Mouse (Mus musculus) kidney, adult 18-20 months (tissue): ENCODE results near the gene Fcamr.

Source experiments
- DNase-seq: peaks from one replicate; pipeline ENCODE4 v3.0.0; 2021

Fcamr gene

DNA sequence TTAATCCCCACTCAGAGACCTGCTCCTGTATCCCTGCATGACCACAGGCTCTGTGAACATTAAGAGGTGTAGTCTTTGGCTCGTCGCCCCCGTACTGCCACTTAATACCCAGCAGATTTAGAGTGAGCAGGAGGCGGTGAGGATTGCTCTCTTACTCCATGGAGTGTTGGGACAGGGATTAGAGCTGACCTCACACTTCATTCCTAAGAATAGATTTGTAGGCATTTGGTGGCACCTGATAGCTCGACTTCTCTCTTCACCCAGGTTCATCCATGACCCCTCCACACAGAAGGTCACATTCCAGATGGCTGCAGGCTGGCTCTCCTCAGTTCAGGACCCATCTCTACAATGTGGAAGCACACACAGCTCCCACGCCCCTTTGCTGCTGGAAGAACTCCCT, 3.6 kb downstream of the Fcamr start:
- DNase-seq, result no peak

DNA sequence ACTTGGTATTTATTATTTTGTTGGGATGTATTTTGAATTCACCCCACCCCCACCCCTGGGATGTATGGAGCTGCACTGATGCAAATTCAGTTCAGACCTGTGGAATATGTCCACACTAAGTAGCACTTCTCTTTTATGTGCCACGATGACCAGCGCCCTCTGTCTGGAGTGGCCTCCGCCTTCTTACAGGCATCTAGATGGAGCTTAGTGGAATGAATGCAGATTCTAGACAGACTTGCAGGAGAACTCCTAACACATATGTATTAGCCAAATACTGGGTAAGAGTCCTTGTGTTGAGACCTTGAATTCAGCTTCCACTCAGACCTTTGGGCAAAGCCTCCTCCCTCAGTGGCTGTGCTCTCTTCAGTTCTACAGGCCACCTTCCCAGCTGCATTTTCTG, 10.2 kb downstream of the Fcamr start:
- no peak for DNase-seq

- DNase-seq, result no peak
These were observed 10.6 kb downstream of the Fcamr start for GRCm38 (mm10) chr1:130811316-130811715.

DNA sequence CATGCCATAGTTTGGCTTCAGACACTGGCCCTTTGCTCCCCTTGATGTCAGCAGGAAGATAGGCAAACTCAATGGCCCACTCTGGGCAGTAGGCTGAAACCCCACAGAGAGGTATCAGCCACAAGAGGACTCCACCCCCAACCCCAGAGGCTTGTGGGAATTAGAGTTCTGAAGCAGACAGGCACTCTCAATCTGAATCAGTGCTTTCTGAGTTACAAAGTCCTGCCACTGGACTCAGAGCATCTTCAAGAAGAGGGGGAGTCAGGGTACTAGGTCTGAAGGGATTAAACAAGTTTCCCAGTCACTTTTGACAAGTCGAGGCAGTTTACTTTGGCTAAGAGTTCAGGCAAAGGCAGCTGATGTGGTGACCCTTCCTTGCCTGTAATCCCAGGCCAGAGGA, 19.0 kb downstream of the Fcamr start:
- DNase-seq, result no peak

DNA sequence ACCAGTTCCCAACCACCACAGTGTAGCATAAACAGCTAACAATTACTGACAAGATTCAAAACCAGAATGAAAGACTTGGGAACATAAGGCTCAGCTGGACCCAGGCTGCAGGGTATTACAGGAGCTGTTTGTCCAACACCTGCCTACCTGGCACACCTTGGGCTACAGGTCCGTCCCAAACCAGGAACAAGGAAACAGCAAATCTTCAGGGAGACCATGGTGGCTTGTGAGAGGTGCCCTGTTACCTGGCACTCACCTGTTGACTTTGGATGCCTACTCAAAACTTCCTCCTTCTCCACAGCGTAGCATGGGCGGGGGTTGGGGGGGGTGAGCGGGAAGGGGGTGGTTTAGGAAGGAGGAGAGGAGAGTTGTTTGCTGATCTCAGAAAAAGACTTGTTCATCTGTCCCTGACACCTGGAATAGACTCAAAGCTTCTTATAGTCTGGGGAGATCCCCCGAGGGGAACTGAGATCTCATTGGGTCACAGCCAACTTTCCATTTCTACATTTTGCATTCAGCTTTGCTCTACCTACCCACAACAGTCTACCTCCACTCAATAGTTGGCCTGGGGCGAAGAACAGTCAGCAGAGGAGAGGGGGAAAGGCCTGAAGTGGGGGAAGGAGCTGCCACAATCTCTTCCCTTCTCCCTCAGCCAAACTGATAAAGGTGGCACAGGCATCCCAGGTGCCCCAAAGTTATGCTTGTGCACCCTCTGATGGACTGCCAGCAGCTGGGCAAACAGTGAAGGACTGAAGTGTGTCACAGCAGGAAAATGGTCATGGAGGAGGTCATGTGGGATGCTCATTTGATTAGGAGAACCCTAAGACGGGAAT, 19.8 kb downstream of the Fcamr start:
- no peak for DNase-seq

DNA sequence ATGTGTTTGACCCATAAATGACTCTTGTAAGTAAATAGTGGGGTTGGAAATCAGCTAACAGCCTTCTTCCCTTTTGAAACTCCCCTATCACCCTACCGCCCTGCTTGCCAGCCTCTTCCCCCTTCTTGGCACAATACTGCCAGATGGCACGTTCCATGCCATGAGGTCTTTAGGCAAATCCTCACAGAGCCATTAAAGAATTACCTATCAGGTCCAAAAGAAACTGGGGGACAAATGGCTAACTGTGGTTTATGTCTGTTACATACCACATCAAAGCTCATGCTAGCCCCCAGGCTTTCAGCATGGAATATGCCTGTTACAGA, 20.4 kb downstream of the Fcamr start:
- DNase-seq, result no peak

DNA sequence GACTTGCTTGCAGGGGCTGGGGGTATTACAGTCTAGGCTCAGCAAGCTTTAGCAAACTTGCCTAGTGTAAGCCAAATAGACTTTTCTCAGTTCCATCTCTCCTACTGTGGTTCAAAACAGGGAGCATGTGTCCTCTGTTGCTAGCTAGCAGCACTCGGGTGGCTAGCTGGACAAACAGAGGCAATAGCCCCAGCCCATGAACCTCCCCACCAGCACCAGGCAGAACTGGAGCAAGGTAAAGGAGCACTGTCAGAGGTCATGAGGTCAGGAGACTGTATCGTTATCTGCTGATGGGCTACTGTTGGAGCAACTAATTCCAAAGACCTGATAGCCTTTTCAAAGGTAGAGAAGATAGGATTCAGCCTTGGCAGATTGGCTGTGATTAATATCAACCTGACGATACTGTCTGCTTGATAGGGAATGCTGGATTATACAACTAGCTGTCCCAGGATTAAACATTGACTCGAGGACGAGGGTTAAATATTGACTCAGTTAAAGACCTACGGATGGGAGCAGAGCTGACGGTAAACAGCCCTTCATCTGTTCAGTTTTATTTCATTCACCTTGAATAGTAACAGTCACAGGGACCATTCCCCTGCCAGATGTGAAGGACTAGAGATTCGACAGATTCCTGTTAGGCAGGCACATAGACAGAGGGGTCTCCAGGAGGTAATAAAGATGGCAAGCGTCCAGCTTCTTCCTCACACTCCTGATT, 21.4 kb downstream of the Fcamr start:
- peak; percentile 69 for DNase-seq

DNA sequence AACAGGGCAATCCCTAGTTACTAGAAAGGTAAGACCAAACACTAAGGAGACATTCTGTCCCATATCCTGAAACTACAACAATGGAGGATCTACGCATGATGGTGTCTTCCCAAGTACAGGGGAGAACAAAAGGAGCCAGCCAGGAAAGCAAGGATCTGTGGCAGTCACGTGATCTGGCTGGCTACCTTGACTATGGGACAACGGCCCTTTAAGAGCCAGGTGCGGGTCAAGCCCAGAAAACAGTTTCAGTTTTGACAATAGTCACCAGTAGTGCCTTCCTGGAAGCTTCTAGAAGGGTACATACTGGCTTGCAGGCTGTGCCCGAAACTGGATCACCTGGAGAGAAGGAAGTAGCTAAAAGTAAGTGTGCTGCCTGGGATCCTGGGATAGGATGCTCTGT, 25.7 kb downstream of the Fcamr start, which contains the start of gene Pigr:
Gene Pigr (plus strand): TSS at position 237 of the 400 bp plus-strand sequence.
- DNase-seq, result no peak

GRCm38 (mm10) chr1:130828656-130829055, 28.0 kb downstream of the Fcamr start:
- no peak for DNase-seq

GRCm38 (mm10) chr1:130829906-130830830, 29.5 kb downstream of the Fcamr start:
- no peak for DNase-seq

DNA sequence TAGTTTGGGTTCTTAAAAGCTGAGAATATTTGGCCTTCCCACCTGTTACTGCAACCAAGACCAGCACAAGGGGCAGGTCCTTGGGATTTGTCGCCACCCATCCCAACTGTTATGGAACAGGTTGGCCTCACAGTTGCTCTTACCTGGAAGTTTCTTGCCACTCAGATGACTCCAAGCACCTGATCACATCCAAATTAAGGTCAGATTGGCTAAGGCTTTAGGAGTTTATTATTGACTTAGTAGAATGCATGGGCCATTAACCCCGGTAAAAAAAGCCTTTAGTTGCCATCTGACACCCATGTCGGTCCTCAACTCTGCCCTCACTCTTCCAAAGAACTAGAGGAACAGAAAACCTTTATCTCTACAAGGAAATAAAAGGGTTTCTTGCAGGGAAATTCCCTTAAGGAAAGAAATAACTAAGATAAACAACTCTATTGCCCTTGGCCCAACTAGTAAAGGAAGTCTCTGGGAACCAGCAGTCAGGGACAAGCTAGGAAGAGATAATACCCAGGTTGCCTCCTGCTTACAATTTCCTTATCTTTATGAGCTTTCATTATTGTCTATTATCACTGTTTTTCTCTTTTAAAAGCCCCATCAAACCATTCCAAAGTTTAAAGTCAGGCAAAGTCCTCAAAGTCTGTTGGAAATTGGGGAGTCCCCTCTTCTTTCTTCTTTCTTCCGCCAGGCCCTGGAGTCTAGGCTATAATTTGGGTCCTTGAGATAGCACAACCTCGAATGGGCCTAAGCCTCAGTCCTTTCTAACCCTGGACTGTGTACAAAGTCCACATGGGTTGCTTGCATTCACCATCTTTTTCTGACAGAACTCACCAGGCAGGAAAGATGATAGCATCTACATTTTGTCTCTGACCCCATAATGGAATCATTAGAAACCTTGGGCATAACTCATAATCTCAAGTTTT, 31.8 kb downstream of the Fcamr start:
- peak; percentile 71 for DNase-seq

DNA sequence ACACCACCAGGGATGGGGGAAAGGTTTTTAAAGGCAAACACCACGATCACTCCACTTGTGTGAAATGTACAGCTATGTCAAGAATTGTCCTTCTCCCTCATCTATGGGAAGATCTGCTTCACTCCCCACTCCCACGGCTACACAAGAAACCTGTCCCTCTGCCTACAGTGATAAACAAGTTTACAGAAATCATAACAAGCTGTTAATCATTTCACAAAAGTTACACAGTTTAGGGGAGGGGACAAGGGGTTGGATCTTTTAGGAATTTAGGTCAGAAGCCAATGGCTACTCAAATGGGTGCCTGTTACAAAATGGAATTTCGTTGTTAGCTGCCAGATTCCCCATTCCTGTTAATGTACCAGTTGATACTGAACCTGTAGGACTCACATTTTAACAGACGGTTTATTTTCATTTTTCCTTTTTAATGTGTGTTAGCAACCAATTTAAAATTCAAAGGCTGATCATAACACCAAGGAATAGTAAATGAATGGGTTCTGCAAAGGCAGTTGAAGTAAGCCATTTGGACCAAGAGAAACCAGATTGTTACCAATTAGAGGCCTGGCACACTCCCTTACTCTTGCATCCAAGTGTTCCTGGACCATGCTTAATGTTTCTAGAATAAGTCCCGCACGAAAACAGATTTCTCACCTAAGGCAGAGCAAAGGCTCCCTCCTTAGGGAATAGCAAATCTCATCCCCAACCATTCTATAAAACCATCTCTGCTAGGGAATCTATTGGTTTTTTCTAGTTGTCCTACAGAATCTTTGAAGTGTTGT, 34.6 kb downstream of the Fcamr start:
- no peak for DNase-seq

GRCm38 (mm10) chr1:130838288-130838687, 37.6 kb downstream of the Fcamr start:
- DNase-seq, result no peak

DNA sequence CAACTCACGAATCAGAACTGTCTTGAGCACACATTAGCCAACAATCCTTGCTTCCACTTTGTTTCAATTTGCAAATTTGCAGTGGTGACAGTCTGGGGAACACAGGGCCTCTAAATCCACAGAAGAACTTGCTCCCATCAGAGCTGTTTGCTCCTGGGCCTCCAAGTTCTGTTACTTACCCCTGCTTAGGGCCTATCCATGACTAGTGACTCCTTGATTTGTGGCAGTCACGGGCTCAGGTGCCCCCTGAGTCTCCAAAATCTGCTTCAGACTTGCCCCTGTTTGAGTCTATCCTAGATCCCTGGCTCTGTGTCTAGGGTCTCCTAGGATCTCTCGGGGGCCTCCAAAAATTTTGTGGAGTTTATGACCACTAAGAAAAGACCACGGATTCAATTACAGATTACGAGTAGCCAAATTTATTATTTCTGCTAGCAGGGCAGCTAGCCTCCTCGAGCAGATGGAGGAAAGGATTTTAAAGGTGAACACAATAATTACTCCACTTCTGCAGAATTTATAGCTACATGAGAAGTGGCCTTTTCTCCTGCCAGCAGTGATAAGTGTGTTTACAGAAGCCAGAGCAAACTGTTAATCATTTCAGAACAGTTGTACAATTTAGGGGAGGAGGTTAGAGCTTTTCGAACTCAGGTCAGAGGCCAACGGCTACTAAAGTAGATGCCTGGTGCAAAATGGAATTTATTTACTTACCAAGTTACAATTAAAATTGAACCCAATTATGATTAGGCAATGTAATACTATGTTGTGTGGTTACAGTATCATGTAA, 40.1 kb downstream of the Fcamr start:
- DNase-seq, result no peak

DNA sequence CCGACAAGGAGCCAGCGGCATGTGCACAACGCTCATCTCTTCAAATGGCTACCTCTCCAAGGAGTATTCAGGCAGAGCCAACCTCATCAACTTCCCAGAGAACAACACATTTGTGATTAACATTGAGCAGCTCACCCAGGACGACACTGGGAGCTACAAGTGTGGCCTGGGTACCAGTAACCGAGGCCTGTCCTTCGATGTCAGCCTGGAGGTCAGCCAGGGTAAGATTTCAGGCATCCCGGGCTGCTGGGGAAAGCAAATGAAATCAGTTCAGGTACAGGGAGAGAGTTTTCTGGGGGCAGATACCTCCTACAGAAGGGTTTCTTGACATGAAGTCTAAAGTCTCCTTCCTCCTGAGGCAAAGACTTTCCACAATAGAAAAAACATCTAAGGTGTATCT, 40.9 kb downstream of the Fcamr start:
- DNase-seq, result peak; percentile 19

GRCm38 (mm10) chr1:130844516-130844915, 43.8 kb downstream of the Fcamr start:
- DNase-seq, result no peak

DNA sequence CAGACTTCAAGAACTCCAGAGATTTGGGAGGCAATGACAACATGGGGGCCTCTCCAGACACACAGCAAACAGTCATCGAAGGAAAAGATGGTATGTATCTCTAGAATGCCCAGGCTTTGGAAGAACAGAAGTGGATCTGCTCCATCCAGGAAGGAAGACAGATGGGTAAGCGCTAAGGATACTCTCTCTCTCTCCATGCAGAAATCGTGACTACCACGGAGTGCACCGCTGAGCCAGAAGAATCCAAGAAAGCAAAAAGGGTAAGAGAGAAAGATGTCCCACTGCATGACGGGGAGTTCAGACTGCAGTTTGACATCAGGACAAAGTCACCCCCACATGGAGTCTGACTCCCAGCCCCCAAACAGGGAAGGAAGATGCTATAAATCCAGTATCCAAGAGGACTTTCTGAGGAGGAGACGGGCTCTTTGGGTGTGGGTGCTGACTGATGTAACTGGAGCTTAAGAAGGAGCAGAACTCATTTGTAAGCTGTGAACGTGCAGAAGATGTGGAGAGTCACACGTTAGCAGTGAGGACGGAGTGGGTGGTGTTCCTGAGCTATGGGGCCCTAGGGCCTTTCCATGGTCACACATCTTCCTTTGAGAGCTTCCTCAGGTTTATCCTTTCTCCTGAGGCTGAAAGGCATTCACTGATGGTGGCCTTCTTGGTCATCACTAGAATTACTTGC, 49.0 kb downstream of the Fcamr start:
- DNase-seq, result no peak

DNA sequence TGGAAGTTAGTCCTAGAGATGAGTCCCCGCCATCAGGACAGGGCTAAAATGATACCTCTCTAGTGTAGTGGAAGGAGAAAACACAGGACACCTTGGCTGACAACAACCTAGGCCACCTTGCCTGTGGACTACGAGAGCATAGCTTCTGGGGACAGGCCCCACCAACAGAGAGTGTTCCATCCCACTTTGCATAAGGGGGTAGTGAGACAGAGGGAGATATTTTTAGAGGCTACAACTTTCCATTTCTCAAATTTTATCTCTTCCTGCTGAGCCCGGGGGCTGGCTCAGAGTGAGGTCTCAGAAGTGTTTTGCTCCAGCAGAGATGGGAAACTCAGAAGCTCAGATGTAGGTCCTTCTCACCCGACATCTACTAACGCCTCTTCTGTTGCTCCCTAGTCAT, 49.7 kb downstream of the Fcamr start:
- DNase-seq, result no peak

- DNase-seq, result no peak
These were observed 54.1 kb downstream of the Fcamr start for GRCm38 (mm10) chr1:130854819-130855218.

DNA sequence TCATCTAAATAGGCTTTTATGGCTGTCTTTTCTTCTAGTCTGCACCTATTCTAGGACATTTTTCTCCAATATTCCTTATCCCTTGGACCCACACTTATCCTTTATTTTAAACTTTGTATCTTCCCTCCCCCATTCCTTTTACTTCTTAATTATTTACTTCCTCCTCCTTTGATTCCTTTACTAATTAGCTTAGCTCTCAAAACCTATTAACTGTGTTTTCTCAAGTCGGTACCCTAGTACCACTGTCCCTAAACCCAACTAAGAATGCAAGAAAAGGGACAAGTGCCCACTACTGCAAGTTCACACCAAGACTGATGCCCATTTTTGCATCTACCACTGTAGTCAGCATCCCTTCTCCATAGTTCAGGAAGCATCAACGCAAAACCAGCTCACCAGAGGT, 55.0 kb downstream of the Fcamr start:
- no peak for DNase-seq
